Mouse (Mus musculus) 3134 (cell line): ENCODE data around the gene Vmn1r33.
"Not testable (repeated sequence)": the region's sequence is repeated elsewhere in the genome, so short reads cannot be mapped to it uniquely, and the experiment has no call there.

Experiments
- DNase-seq: peaks from one replicate; pipeline ENCODE4 v3.0.0-alpha.2; 2011; ENCODE audit warnings: low spot score; ENCODE audit not compliant: insufficient read length; ENCODE audit errors: extremely low read depth

The Vmn1r33 gene

GRCm38 (mm10) chr6:66618182-66618581 lies at the start of gene Vmn1r33:
Gene Vmn1r33, minus strand, starts transcription at chr6:66618282.
- not testable (repeated sequence) for DNase-seq

GRCm38 (mm10) chr6:66643779-66644178 lies 25.7 kb upstream of the Vmn1r33 start, which contains the start of gene Vmn1r34:
Gene Vmn1r34, minus strand, starts transcription at chr6:66643879.
- DNase-seq: no peak

GRCm38 (mm10) chr6:66595804-66596203 lies 22.3 kb downstream of the Vmn1r33 start:
- no peak for DNase-seq
